Mouse (Mus musculus) kidney, postnatal 0 days (tissue): ENCODE measurements at regions not wholly inside any gene's neighbourhood (a gene's known extent, or its start where the extent isn't known, plus 50 kb on each side); places are given as distances from the start of the nearest gene placed in this dataset.

Source experiments
- ATAC-seq: fragments of 200-750 bp; cut with Nextera tagmentation; replicated peaks from 2 replicates; pipeline ENCODE4 v1.8.0; 2017; ENCODE audit warnings: low read depth, moderate number of reproducible peaks, moderate TSS enrichment, moderate library complexity; ENCODE audit not compliant: low FRiP score
- DNase-seq: peaks from one replicate; pipeline ENCODE4 v3.0.0-alpha.2; 2016; ENCODE audit warnings: low spot score
- H3K27ac ChIP-seq: fragments of 300-500 bp; sonication (generic); 2 replicates; pipeline ENCODE4 v1.5.1; 2014; ENCODE audit warnings: mild to moderate bottlenecking
- H3K27me3 ChIP-seq: fragments of 300-500 bp; sonication (generic); 2 replicates; pipeline ENCODE4 v1.6.1; 2014; ENCODE audit warnings: low read length, mixed read lengths; ENCODE audit not compliant: insufficient read depth
- H3K36me3 ChIP-seq: fragments of 300-500 bp; sonication (generic); 2 replicates; pipeline ENCODE4 v1.6.1; 2014; ENCODE audit warnings: low read length, mixed read lengths; ENCODE audit not compliant: insufficient read depth
- H3K4me1 ChIP-seq: fragments of 300-500 bp; sonication (generic); replicated peaks from 2 replicates; pipeline ENCODE4 v1.6.1; 2014; ENCODE audit warnings: antibody characterized with exemption, low read length, mixed read lengths; ENCODE audit not compliant: insufficient read depth
- H3K4me2 ChIP-seq: fragments of 300-500 bp; sonication (generic); 2 replicates; pipeline ENCODE4 v1.6.1; 2014; ENCODE audit warnings: mild to moderate bottlenecking, low read length, moderate library complexity, mixed read lengths
- H3K4me3 ChIP-seq: fragments of 300-500 bp; sonication (generic); replicated peaks from 2 replicates; pipeline ENCODE4 v1.5.1; 2014; ENCODE audit warnings: low read depth, low read length
- H3K9ac ChIP-seq: fragments of 300-500 bp; sonication (generic); 2 replicates; pipeline ENCODE4 v1.6.1; 2014; ENCODE audit warnings: low read depth, low read length
- H3K9me3 ChIP-seq: fragments of 300-500 bp; sonication (generic); replicated peaks from 2 replicates; pipeline ENCODE4 v1.6.1; 2016; ENCODE audit warnings: low read length, inconsistent platforms, mixed read lengths
- CTCF ChIP-seq: IDR thresholded peaks from 2 replicates; pipeline ENCODE4 v1.5.1; 2016; ENCODE audit warnings: antibody characterized with exemption, low read depth, mild to moderate bottlenecking, moderate library complexity
- WGBS: fragments of 180-500 bp; shearing (Covaris S2); extraction: QIAGEN DNeasy Blood & Tissue Kit; methylation state at CpG from one replicate; pipeline ENCODE4 v1.1.7; 2014; 5-methylcytosine and 5-hydroxymethylcytosine counted together

GRCm38 (mm10) chr13:60035536-60036130, 141.5 kb downstream of the Gas1 start:
- Histone ChIP-seq H3K9me3 (no peaks in the 10 kb centered on the region), H3K4me2 (no peak overlapping the region), H3K36me3 (no peaks in the 10 kb centered on the region), H3K4me1 (no peaks in the 10 kb centered on the region), H3K9ac (no peak overlapping the region), H3K27me3 (no peaks in the 10 kb centered on the region), H3K27ac (no peak overlapping the region), H3K4me3 (no peak overlapping the region)
- TF ChIP-seq CTCF: no peak
- no peak for ATAC-seq
- WGBS: 80% methylated on average over 7 of the region's 7 CpGs
- no peak for DNase-seq

DNA sequence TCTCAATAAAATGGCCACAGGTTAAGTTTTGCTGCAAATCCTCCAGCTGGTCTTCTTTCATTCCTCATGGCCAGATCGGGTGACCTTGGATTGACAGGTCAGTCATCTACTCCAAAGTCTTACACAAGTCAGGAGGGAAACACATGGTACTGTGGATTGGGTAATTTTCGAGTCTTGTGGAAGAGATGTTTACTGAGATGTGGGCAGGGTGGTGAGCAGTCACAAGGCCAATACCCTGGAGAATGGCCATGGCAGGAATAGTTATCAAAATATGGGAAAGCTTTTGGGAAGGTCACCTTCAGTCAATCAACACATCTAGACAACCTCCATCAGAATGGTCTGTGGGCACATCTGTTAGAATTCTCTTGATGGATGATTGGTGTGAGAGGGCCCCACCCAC, 144.0 kb downstream of the Gas1 start:
- H3K9ac ChIP-seq: no peak overlapping the region

DNA sequence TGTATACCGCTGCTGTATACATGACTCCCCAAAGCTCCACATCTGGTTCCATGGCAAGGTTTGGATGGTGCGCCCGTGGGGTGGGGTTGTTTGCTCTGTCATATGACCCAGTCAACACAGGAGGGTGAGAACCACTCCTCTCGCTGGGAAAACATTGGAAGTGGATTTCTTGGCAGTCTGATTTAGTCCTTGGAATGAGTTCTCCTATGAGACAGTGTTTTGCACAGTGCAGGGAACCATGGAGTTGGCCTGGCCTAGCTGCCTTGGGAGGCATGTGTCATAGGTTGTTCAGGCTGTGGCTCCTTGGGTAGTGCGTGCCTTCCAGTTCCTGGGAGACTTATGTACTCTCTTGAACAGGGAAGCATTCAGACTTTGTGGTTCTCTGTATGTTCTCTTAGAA, 144.6 kb downstream of the Gas1 start:
- ATAC-seq (no peak), DNase-seq (no peak)
- Histone ChIP-seq H3K4me3 (no peak overlapping the region), H3K27ac (no peak overlapping the region), H3K9ac (no peak overlapping the region), H3K4me1 (no peaks in the 10 kb centered on the region), H3K27me3 (no peaks in the 10 kb centered on the region), H3K36me3 (no peaks in the 10 kb centered on the region), H3K9me3 (no peaks in the 10 kb centered on the region), H3K4me2 (no peak overlapping the region)
- WGBS: 76% methylated on average over 5 of the region's 5 CpGs
- no peak for TF ChIP-seq CTCF

More for the DNA sequence above, 144.0 kb downstream of the Gas1 start:
- no peaks in the 10 kb centered on the region for H3K27me3 ChIP-seq
- ATAC-seq: no peak
- H3K4me1 ChIP-seq: no peaks in the 10 kb centered on the region
- DNase-seq: no peak
- no peaks in the 10 kb centered on the region for H3K9me3 ChIP-seq
- no peaks in the 10 kb centered on the region for H3K36me3 ChIP-seq
- H3K27ac ChIP-seq: no peak overlapping the region
- H3K4me3 ChIP-seq: no peak overlapping the region
- H3K4me2 ChIP-seq: no peak overlapping the region
- TF ChIP-seq CTCF: no peak
- WGBS: 83% methylated on average over 2 of the region's 2 CpGs

DNA sequence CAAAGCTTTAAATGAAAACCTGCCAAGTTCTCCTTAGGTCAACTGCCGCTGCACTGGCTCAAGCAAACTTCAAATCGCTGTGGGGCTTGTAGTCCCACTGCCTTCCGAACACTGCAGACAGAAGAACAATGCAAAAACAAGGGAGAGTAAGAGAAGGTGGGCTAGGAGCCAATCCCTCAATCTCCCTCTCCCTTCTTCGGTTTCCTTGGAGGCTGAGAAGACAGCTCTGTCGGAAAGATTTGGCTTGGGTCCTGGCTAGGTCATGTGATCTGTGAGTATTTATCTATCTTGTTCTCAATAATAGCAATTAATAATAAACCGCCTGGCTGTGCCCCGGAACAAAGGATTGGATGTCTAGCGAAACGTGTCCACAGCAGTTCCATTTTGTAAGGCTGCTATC, 147.6 kb downstream of the Gas1 start:
- no peak for ATAC-seq
- H3K9ac ChIP-seq: no peak overlapping the region
- TF ChIP-seq CTCF: no peak
- H3K4me3 ChIP-seq: no peak overlapping the region
- H3K9me3 ChIP-seq: no peaks in the 10 kb centered on the region
- H3K36me3 ChIP-seq: no peaks in the 10 kb centered on the region
- no peaks in the 10 kb centered on the region for H3K27me3 ChIP-seq
- H3K27ac ChIP-seq: no peak overlapping the region
- 68% methylated on average over 9 of the region's 9 CpGs for WGBS
- H3K4me2 ChIP-seq: no peak overlapping the region
- no peak for DNase-seq
- H3K4me1 ChIP-seq: no peaks in the 10 kb centered on the region

GRCm38 (mm10) chr13:60020175-60020487, 157.0 kb downstream of the Gas1 start:
- Histone ChIP-seq H3K4me3 (no peak overlapping the region), H3K36me3 (no peaks in the 10 kb centered on the region), H3K4me2 (no peak overlapping the region), H3K9me3 (no peaks in the 10 kb centered on the region), H3K27me3 (no peaks in the 10 kb centered on the region), H3K9ac (no peak overlapping the region), H3K4me1 (0 out of 2 replicates have a peak, but pooled peaks cover 8% of the 10 kb centered on the region), H3K27ac (0 out of 2 replicates have a peak overlapping the region, but pooled peaks have one; percentile 16)
- WGBS: 16% methylated on average over 5 of the region's 5 CpGs
- no peak for DNase-seq
- no peak for ATAC-seq
- no peak for TF ChIP-seq CTCF

DNA sequence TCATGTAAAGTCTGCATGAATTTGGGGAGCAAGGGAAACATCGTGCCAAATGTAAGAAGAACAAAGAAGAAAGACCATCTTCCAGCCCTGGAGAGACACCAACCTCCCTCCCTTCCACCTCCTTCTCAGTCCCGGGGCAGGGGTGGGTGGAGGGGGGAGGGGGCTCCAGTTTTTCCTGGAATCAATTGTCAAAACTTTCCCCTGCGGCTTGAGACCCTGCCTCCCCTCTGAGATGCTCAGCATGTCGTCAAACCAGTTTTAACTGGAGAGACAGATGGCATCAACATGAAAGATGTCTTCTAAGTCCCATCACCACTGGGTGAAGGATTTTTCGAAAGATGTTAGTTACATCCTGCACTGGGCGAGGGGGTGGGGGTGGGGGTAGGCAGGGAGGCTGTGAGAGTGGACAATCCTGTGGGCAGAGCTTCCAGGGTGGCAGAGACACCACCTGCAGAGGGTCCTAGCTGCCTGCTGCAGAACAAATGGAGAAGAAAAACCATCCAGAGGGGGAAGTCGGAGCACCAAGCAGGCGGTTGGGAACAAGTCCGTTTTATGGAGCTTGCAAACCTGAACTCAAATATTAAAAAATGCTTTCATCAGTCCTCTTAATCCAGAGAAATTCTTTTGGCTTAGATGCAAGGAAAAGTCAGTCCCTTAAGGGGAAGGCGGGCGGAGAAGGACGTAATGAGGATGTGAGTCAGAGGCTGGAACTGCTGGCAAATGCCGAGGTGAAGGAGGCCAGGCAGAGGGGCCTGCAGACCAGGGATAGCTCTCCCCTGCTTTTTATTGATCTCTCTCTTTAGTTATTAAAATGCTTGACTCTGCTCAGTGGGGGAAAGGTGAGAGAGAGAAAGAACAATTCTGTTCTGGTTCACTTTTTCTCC, 157.6 kb downstream of the Gas1 start:
- DNase-seq (peak; percentile 68), ATAC-seq (no peak)
- Histone ChIP-seq H3K4me1 (0 out of 2 replicates have a peak, but pooled peaks cover 8% of the 10 kb centered on the region), H3K4me2 (no peak overlapping the region), H3K27ac (0 out of 2 replicates have a peak overlapping the region, but pooled peaks have one; percentile 16), H3K27me3 (no peaks in the 10 kb centered on the region), H3K36me3 (no peaks in the 10 kb centered on the region), H3K9me3 (no peaks in the 10 kb centered on the region), H3K4me3 (no peak overlapping the region), H3K9ac (no peak overlapping the region)
- TF ChIP-seq CTCF: no peak
- 20% methylated on average over 13 of the region's 13 CpGs for WGBS
